Mouse (Mus musculus) naive thymus-derived CD4-positive, alpha-beta T cell, adult 5 months (primary cell): ENCODE measurements around the gene Nav2. TPM values are rescaled to one million over a fixed set of nuclear protein-coding genes. Genes with fewer than 3 reads are reported as not detected.

Experiments
- polyA plus RNA-seq: library from polyadenylated mRNA; unstranded; fragments of 100-300 nt; shearing (Covaris generic); gene quantifications from one replicate; pipeline ENCODE4 v1.2.1, GENCODE M21; 2017

Nav2 gene
- polyA plus RNA-seq, result 5.6 TPM

GRCm38 (mm10) chr7:48908521-48909341 lies at the start of gene Nav2:
Nav2 (plus strand) TSS chr7:48908716.

GRCm38 (mm10) chr7:48881486-48881885 lies 27.0 kb upstream of the Nav2 start, which contains the start of gene E2f8:
E2f8 (minus strand) TSS chr7:48881596.

GRCm38 (mm10) chr7:49636491-49637115 lies 728.1 kb downstream of the Nav2 start, which contains the start of gene Dbx1:
Dbx1 (minus strand) TSS chr7:49636849.

Other genes with a start within 250 kb of the Nav2 start
- gene Zdhhc13, start 119.7 kb upstream of the Nav2 start, polyA plus RNA-seq, result 35.9 TPM
- not detected for gene Csrp3, start 60.7 kb upstream of the Nav2 start, polyA plus RNA-seq
- gene E2f8, start 27.1 kb upstream of the Nav2 start, polyA plus RNA-seq, result 0.09 TPM